Mouse (Mus musculus): ENCODE data around the gene Col6a2. TPM values are rescaled to one million over a fixed set of nuclear protein-coding genes. Genes with fewer than 3 reads are reported as not detected.
A peak's percentile ranks its signal among the peaks of the same experiment; 100 is the strongest.

Col6a2 gene
- polyA plus RNA-seq, 1 experiment from 2014 or later: 126 TPM

- Histone ChIP-seq H3K4me3 (no peak overlapping the region), H3K4me1 (peaks cover 34% of the 10 kb centered on the region), H3K27me3 (no peaks in the 10 kb centered on the region), H3K9me3 (no peaks in the 10 kb centered on the region), H3K36me3 (no peaks in the 10 kb centered on the region), H3K27ac (no peak overlapping the region), H3K4me2 (replicated peaks) (no peak overlapping the region), H3K9ac (no peak overlapping the region)
- ATAC-seq (ENCODE audit: low FRiP score, low read depth): no peak
- 76% methylated on average over 3 of the region's 3 CpGs for WGBS
Measured at GRCm38 (mm10) chr10:76647390-76647789, 24.0 kb upstream of the Col6a2 start.

GRCm38 (mm10) chr10:76645686-76646085 lies 22.3 kb upstream of the Col6a2 start:
- Histone ChIP-seq H3K9ac (no peak overlapping the region), H3K4me2 (replicated peaks) (no peak overlapping the region), H3K36me3 (no peaks in the 10 kb centered on the region), H3K9me3 (no peaks in the 10 kb centered on the region), H3K27ac (no peak overlapping the region), H3K27me3 (no peaks in the 10 kb centered on the region), H3K4me3 (no peak overlapping the region), H3K4me1 (peaks cover 29% of the 10 kb centered on the region)
- no peak for ATAC-seq (ENCODE audit: low FRiP score, low read depth)
- 85% methylated on average over 4 of the region's 4 CpGs for WGBS

GRCm38 (mm10) chr10:76645066-76645465 lies 21.6 kb upstream of the Col6a2 start:
- no peak overlapping the region for H3K9ac ChIP-seq
- no peaks in the 10 kb centered on the region for H3K36me3 ChIP-seq
- H3K4me2 ChIP-seq (replicated peaks): no peak overlapping the region
- peaks cover 23% of the 10 kb centered on the region for H3K4me1 ChIP-seq
- H3K27ac ChIP-seq: no peak overlapping the region
- H3K27me3 ChIP-seq: no peaks in the 10 kb centered on the region
- no peaks in the 10 kb centered on the region for H3K9me3 ChIP-seq
- no peak overlapping the region for H3K4me3 ChIP-seq
- ATAC-seq (ENCODE audit: low FRiP score, low read depth): no peak

DNA sequence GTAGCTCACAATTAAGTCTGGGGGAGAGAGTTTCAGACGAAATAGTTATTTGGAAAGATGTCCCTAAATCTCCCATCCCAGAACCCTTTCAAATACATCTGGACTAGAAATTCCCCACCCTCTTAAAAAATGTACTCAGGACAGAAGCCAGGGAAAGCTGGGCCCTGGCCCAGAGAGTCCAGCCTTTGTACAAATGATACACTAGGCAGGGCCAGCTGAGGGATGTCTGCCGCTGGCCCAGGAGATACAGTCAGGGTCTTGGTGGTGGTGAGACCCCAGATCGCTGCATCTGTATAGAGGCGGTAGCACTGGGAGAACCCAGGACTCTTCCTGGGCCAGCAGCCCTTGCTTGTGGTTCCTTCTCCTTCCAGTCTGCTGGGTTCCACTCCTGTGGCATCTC lies 20.6 kb upstream of the Col6a2 start:
- Histone ChIP-seq H3K4me3 (no peak overlapping the region), H3K4me1 (peaks cover 22% of the 10 kb centered on the region), H3K9me3 (no peaks in the 10 kb centered on the region), H3K9ac (no peak overlapping the region), H3K27me3 (no peaks in the 10 kb centered on the region), H3K27ac (peak overlapping the region; percentile 86; the same call in 1 of the 2 replicates), H3K4me2 (replicated peaks) (no peak overlapping the region), H3K36me3 (no peaks in the 10 kb centered on the region)
- ATAC-seq (ENCODE audit: low FRiP score, low read depth): no peak
- WGBS: 80% methylated on average over 4 of the region's 4 CpGs

DNA sequence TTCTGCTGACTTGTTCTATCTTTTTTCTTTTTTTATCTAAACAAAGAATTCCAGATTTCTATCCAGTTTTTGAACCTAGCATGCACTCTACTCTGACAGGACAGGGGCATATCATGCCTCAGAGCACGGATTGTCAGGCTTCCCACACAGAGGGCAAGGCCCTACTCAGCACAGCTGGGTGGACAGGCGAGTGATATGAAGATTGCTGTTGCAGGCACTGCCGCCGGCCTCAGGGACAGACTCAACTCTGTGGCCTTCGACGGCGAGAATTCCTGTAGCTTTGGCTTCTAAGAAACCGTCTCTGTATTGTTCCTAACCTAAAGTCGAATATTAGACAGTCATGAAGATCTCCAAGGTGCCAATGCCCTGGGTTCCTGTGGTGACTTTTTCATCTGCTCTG lies 20.0 kb upstream of the Col6a2 start:
- H3K27me3 ChIP-seq: no peaks in the 10 kb centered on the region
- WGBS: 77% methylated on average over 9 of the region's 9 CpGs
- H3K36me3 ChIP-seq: no peaks in the 10 kb centered on the region
- H3K9me3 ChIP-seq: no peaks in the 10 kb centered on the region
- H3K9ac ChIP-seq: no peak overlapping the region
- ATAC-seq (ENCODE audit: low FRiP score, low read depth): no peak
- no peak overlapping the region for H3K4me3 ChIP-seq
- peak overlapping the region; percentile 86 for H3K27ac ChIP-seq
- peaks cover 22% of the 10 kb centered on the region for H3K4me1 ChIP-seq
- no peak overlapping the region for H3K4me2 ChIP-seq (replicated peaks)

- Histone ChIP-seq H3K9me3 (no peaks in the 10 kb centered on the region), H3K4me2 (replicated peaks) (no peak overlapping the region), H3K4me1 (peaks cover 22% of the 10 kb centered on the region), H3K27ac (peak overlapping the region; percentile 86), H3K4me3 (no peak overlapping the region), H3K36me3 (no peaks in the 10 kb centered on the region), H3K9ac (no peak overlapping the region), H3K27me3 (no peaks in the 10 kb centered on the region)
- ATAC-seq (ENCODE audit: low FRiP score, low read depth): peak; percentile 84
- WGBS: 48% methylated on average over 9 of the region's 9 CpGs
Measured at GRCm38 (mm10) chr10:76642628-76643434, 19.4 kb upstream of the Col6a2 start.

DNA sequence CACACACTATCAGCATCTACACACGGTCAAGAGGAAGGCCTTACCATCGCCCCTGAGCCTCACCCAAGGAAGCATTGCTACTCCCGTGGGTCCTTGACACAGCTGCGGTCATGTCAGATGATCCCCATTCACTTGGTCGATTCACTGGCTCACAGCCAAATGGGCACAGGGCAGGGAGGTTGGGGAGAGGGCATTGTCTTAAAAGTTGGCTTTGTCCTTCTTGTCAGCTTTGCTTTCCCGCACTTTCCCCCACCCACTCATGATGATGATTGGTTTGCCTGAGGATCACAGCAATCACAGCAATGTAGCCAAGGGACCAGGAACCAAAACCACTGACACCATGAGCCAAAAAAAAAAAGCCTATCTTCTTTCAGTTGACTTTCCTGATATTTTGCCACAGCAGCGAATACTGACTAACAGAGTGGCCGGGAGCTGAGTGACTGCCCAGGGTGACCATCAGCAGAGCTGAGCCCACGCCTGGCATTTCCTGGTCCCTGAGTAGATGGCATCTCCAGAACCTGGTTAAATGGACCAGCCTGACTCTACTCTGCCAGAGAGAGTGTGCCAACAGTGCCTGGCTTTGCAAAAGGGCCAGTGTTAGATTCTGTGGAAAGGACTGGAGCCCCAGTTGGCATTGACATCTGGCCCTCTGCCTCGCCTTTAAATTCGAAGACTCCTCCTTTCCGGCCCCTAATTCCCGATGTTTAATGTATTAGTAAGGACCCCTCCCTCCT lies 18.6 kb upstream of the Col6a2 start:
- 90% methylated on average over 13 of the region's 13 CpGs for WGBS
- H3K36me3 ChIP-seq: no peaks in the 10 kb centered on the region
- no peaks in the 10 kb centered on the region for H3K27me3 ChIP-seq
- no peak overlapping the region for H3K4me2 ChIP-seq (replicated peaks)
- peak overlapping the region; percentile 86; the same call in 1 of the 2 replicates for H3K27ac ChIP-seq
- H3K9me3 ChIP-seq: no peaks in the 10 kb centered on the region
- peaks cover 22% of the 10 kb centered on the region for H3K4me1 ChIP-seq
- no peak overlapping the region for H3K4me3 ChIP-seq
- no peak for ATAC-seq (ENCODE audit: low FRiP score, low read depth)
- no peak overlapping the region for H3K9ac ChIP-seq

- no peak overlapping the region for H3K27ac ChIP-seq
- H3K9ac ChIP-seq: no peak overlapping the region
- 81% methylated on average over 2 of the region's 2 CpGs for WGBS
- no peaks in the 10 kb centered on the region for H3K27me3 ChIP-seq
- H3K4me2 ChIP-seq (replicated peaks): no peak overlapping the region
- peaks cover 39% of the 10 kb centered on the region for H3K4me1 ChIP-seq
- no peaks in the 10 kb centered on the region for H3K36me3 ChIP-seq
- no peaks in the 10 kb centered on the region for H3K9me3 ChIP-seq
- ATAC-seq (ENCODE audit: low FRiP score, low read depth): no peak
- H3K4me3 ChIP-seq: no peak overlapping the region
Measured at GRCm38 (mm10) chr10:76639952-76640351, 16.5 kb upstream of the Col6a2 start.

DNA sequence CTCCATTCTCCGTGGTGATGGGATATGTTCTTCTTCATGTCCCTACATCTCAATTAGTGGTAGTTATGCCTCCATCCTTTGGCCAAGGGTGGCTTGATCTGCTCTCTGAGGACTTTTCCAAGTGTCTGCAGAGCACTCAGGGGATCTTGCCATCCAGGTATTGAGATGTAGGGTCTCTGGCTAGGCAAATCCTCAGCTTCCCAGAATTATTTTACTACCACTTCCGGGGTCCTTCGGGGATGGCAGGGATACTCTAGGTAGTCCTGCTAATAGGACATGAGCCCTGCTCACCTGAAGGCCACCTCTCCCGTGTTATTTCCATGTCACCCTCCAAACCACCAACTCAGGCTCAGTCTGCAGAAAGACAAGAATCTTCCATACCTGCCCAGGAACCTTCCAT lies 13.2 kb upstream of the Col6a2 start:
- Histone ChIP-seq H3K4me3 (no peak overlapping the region), H3K27ac (peak overlapping the region; percentile 86), H3K9me3 (no peaks in the 10 kb centered on the region), H3K9ac (no peak overlapping the region), H3K36me3 (no peaks in the 10 kb centered on the region), H3K27me3 (no peaks in the 10 kb centered on the region), H3K4me2 (replicated peaks) (no peak overlapping the region), H3K4me1 (peaks cover 43% of the 10 kb centered on the region)
- WGBS: 82% methylated on average over 4 of the region's 4 CpGs
- ATAC-seq (ENCODE audit: low FRiP score, low read depth): no peak

DNA sequence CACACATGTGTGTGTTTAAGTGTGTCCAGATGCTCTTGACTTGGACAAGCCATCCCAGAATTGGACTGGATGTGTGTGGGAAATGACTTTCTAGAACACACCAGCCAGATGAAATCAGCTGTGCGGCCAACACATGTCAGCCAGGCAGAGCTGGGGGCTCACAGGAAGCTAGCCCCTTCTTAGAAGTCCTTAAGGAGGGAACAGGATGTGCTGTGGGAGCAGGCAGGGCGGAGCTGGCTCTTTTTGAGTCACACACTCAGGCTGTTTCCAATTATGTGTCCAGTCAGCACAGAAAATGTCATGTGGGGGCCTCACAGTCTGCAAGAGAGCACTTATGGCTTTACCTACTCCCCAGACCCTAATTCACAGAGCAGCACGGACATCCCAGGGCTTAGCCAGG lies 12.6 kb upstream of the Col6a2 start:
- no peaks in the 10 kb centered on the region for H3K27me3 ChIP-seq
- no peak overlapping the region for H3K4me2 ChIP-seq (replicated peaks)
- no peak overlapping the region for H3K9ac ChIP-seq
- peak overlapping the region; percentile 86 for H3K27ac ChIP-seq
- peaks cover 43% of the 10 kb centered on the region for H3K4me1 ChIP-seq
- 12% methylated on average over 3 of the region's 3 CpGs for WGBS
- H3K4me3 ChIP-seq: no peak overlapping the region
- no peak for ATAC-seq (ENCODE audit: low FRiP score, low read depth)
- H3K9me3 ChIP-seq: no peaks in the 10 kb centered on the region
- H3K36me3 ChIP-seq: no peaks in the 10 kb centered on the region

- WGBS: 58% methylated on average over 5 of the region's 5 CpGs
- Histone ChIP-seq H3K9me3 (no peaks in the 10 kb centered on the region), H3K27ac (peak overlapping the region; percentile 81), H3K36me3 (no peaks in the 10 kb centered on the region), H3K4me2 (replicated peaks) (no peak overlapping the region), H3K4me3 (no peak overlapping the region), H3K9ac (peak overlapping the region; percentile 39; the same call in 1 of the 2 replicates), H3K27me3 (no peaks in the 10 kb centered on the region), H3K4me1 (peaks cover 43% of the 10 kb centered on the region)
- ATAC-seq (ENCODE audit: low FRiP score, low read depth): peak; percentile 69
Measured at GRCm38 (mm10) chr10:76634584-76634983, 11.2 kb upstream of the Col6a2 start.

DNA sequence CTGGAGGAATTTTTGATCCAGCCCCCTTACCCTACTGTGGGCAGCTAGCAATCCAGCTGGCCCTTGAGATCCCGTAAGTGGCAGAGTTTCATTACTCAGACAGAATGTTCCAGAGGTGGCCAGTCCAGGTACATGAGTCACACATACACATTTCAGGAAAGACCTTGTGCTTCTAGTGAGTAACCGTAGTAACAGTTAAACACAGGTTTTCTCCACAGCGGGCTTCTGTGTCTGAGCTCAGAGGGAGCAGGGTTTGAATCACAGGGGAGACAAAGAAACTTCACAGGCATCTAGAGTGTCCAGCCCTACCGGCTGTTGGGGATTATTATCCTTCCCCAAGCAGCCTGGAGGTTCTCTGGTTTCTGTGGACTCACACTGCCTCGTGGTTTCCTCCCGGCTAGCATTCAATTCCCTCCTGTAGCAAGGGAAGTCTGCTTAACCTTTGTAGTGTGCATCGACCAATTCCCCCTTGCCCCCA lies 10.7 kb upstream of the Col6a2 start:
- H3K9ac ChIP-seq: no peak overlapping the region
- peak overlapping the region; percentile 81 for H3K27ac ChIP-seq
- H3K4me2 ChIP-seq (replicated peaks): no peak overlapping the region
- no peaks in the 10 kb centered on the region for H3K27me3 ChIP-seq
- ATAC-seq (ENCODE audit: low FRiP score, low read depth): peak; percentile 77
- H3K9me3 ChIP-seq: no peaks in the 10 kb centered on the region
- no peaks in the 10 kb centered on the region for H3K36me3 ChIP-seq
- H3K4me3 ChIP-seq: no peak overlapping the region
- 26% methylated on average over 7 of the region's 7 CpGs for WGBS
- H3K4me1 ChIP-seq: peaks cover 43% of the 10 kb centered on the region
